Mouse (Mus musculus) hindbrain, postnatal 0 days (tissue): ENCODE measurements around the gene Tomm20. TPM values are rescaled to one million over a fixed set of nuclear protein-coding genes. Genes with fewer than 3 reads are reported as not detected.

ENCODE experiments used
- ATAC-seq: fragments of 200-750 bp; cut with Nextera tagmentation; 2 replicates; pipeline ENCODE4 v1.8.0; 2017; ENCODE audit warnings: mild to moderate bottlenecking, moderate TSS enrichment, moderate library complexity
- DNase-seq: peaks from one replicate; pipeline ENCODE4 v3.0.0-alpha.2; 2015; ENCODE audit warnings: low spot score
- H3K27ac ChIP-seq: fragments of 300-500 bp; sonication (generic); 2 replicates; pipeline ENCODE4 v1.5.1; 2014; ENCODE audit warnings: mild to moderate bottlenecking
- H3K27me3 ChIP-seq: fragments of 300-500 bp; sonication (generic); 2 replicates; pipeline ENCODE4 v1.6.1; 2014; ENCODE audit warnings: low read length, mixed read lengths; ENCODE audit not compliant: insufficient read depth
- H3K36me3 ChIP-seq: fragments of 300-500 bp; sonication (generic); 2 replicates; pipeline ENCODE4 v1.6.1; 2014; ENCODE audit warnings: low read length, mixed read lengths; ENCODE audit not compliant: insufficient read depth
- H3K4me1 ChIP-seq: fragments of 300-500 bp; sonication (generic); 2 replicates; pipeline ENCODE4 v1.6.1; 2014; ENCODE audit warnings: antibody characterized with exemption, low read length, mixed read lengths; ENCODE audit not compliant: insufficient read depth
- H3K4me2 ChIP-seq: fragments of 300-500 bp; sonication (generic); 2 replicates; pipeline ENCODE4 v1.6.1; 2014; ENCODE audit warnings: low read depth, mild to moderate bottlenecking, low read length, moderate library complexity, mixed read lengths
- H3K4me3 ChIP-seq: fragments of 300-500 bp; sonication (generic); 2 replicates; pipeline ENCODE4 v1.5.1; 2014; ENCODE audit warnings: low read length
- H3K9ac ChIP-seq: fragments of 300-500 bp; sonication (generic); replicated peaks from 2 replicates; pipeline ENCODE4 v1.6.1; 2014; ENCODE audit warnings: mild to moderate bottlenecking, low read length, moderate library complexity, mixed read lengths
- H3K9me3 ChIP-seq: fragments of 300-500 bp; sonication (generic); 2 replicates; pipeline ENCODE4 v1.6.1; 2016; ENCODE audit warnings: low read length, mixed read lengths
- CTCF ChIP-seq: IDR thresholded peaks from 2 replicates; pipeline ENCODE4 v1.5.1; 2016; ENCODE audit warnings: antibody characterized with exemption, control low read depth, low read depth
- WGBS: fragments of 180-500 bp; shearing (Covaris S2); extraction: QIAGEN DNeasy Blood & Tissue Kit; methylation state at CpG from one replicate; pipeline ENCODE4 v1.1.7; 2014; 5-methylcytosine and 5-hydroxymethylcytosine counted together
- polyA plus RNA-seq: library from polyadenylated mRNA; unstranded; fragments of >200 nt; fragmentation: Nextera tagmentation; extraction: Ambion mirVana; gene quantifications from 2 replicates; pipeline ENCODE4 v1.2.1, GENCODE M21; 2015
- total RNA-seq: library from RNA; depleted of rRNA; stranded (reverse); fragments of >200 nt; gene quantifications from 2 replicates; pipeline ENCODE4 v1.2.3, GENCODE M21; 2014; rRNA removed

Tomm20 gene
- 125 and 141 TPM in 2 replicates for total RNA-seq
- polyA plus RNA-seq: 224 and 232 TPM in 2 replicates

DNA sequence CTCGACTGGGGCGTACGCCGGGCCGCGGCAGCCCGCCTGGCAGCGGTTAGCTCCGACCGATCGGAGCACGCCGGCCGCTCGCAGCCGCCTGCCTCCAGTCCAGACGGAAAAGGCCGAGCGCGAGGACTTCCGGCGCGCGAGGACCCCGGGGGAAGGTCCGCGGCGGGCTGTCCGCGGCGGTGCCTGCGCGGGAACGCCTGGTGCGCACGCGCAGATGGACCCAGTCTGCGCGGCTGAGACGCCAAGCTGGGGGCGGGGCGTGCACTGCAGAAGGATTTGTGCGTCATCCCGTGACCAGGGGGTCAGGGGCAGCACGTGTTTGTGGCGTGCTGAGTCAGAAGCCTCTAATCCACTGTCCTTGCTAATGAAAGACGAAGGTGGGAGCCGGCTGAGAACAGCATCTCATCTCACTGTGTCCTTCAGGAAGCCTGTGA lies at the start of gene Tomm20:
Gene Tomm20 (minus strand): TSS at position 115 of the 434 bp plus-strand sequence.
- peak within 1 kb of the TSS; percentile 73 for H3K9ac ChIP-seq
- DNase-seq (peak; percentile 98), ATAC-seq (peak; percentile 95)
- under 1% methylated on average over 46 of the region's 48 CpGs for WGBS
- peak within 1 kb of the TSS; percentile 94 for H3K4me2 ChIP-seq
- H3K4me3 ChIP-seq: peak within 1 kb of the TSS; percentile 57
- peak within 1 kb of the TSS; percentile 87 for H3K27ac ChIP-seq
- H3K4me1 ChIP-seq: peaks cover 14% of the 10 kb centered on the region; the same call in 1 of the 2 replicates
- no peaks in the 10 kb centered on the region for H3K27me3 ChIP-seq
- TF ChIP-seq CTCF: no peak
- peaks cover 11% of the 10 kb centered on the region; the same call in 1 of the 2 replicates for H3K36me3 ChIP-seq
- no peaks in the 10 kb centered on the region for H3K9me3 ChIP-seq

DNA sequence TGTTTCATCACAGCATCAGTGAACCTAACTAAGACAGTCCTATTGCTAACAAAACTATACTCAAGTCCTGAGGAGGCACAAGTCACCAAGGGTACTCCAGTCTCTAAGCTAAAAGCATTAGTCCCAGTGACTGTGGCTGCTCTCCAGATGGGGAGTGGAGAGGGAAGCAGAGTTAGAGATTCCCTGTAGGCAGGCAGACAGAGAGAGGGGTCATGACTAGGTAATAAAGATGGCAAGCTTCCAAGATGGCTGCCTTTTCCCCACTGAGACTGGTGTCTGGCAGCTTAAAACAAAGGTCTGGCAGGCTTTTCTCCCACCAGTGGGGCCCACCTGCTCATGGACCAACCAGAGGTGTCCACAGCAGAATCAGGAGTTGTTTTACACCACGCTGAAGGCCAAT lies 48.9 kb upstream of the Tomm20 start:
- WGBS: 36% methylated on average over 1 of the region's 1 CpGs
- no peaks in the 10 kb centered on the region for H3K4me1 ChIP-seq
- no peak overlapping the region for H3K4me2 ChIP-seq
- no peaks in the 10 kb centered on the region for H3K9me3 ChIP-seq
- no peak for DNase-seq
- no peak overlapping the region for H3K9ac ChIP-seq
- TF ChIP-seq CTCF: no peak
- no peaks in the 10 kb centered on the region for H3K27me3 ChIP-seq
- H3K4me3 ChIP-seq: no peak overlapping the region
- H3K27ac ChIP-seq: no peak overlapping the region
- H3K36me3 ChIP-seq: no peaks in the 10 kb centered on the region
- 0 out of 2 replicates have a peak, but pooled peaks have one; percentile 18 for ATAC-seq

DNA sequence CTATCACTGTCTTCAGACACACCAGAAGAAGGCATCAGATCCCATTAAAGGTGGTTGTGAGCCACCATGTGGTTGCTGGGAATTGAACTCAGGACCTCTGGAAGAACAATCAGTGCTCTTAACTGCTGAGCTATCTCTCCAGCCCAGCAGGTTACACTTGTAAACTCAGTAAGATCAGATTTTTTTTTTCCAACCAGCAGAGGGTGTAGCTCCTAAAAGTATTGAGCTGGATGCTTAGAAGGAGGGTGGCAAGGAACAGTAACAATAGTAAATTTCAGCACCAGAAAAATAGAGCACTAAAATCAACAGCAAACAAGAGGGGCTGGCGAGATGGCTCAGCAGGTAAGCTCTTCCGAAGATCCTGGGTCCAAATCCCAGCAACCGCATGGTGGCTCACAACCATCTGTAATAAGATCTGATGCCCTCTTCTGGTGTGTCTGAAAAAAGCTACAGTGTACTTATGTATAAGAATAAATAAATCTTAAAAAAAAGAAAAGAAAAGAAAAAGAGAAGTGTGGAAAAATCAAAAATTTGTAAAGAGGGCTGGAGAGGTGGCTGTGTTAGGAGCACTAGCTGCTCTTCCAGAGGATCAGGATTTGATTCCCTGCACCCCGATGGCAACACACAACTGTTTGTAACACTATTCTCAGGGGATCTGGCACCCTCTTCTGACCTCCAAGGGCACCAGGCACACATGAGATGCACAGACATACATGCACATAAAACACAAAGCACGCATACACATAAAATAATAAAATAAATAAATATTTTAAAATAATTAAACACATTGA lies 43.9 kb upstream of the Tomm20 start:
- 72% methylated on average over 5 of the region's 5 CpGs for WGBS
- peak; percentile 62 for DNase-seq
- TF ChIP-seq CTCF: peak; percentile 43; the same call in 1 of the 2 replicates

DNA sequence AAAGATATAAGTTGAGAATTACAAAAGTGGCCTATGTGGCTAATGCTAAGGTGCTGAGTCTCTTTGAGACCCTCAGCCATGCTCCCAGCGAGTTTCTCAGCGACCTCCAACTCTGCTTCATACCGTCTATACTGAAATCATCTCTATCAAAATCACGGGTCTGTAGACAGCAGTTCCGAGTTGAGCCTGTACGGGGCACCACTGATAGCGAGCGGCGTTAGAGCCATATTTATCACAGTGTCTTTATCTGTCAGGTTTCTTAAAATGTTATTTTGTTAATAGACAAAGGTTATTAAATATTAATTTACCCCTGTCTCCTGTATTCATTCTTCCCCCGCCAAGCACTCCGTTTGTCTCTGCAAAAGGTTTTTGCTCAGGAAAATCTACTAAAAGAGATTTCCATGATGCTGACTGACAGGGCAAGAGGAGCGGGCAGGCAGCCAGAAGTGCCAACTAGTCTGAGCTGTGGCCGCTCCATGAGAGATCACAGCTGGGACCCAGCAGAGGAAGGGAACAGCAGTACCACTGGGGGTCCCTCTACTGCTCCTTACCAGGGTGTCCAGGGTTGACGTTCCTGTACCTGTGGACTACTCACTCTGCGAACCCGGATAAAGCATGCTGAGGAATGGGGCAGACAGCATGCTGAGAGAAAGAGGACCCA lies 42.8 kb upstream of the Tomm20 start:
- TF ChIP-seq CTCF: peak; percentile 34
- Histone ChIP-seq H3K9me3 (no peaks in the 10 kb centered on the region), H3K4me2 (no peak overlapping the region), H3K4me3 (no peak overlapping the region), H3K36me3 (no peaks in the 10 kb centered on the region), H3K27ac (no peak overlapping the region), H3K27me3 (no peaks in the 10 kb centered on the region), H3K9ac (no peak overlapping the region), H3K4me1 (no peaks in the 10 kb centered on the region)
- 48% methylated on average over 16 of the region's 16 CpGs for WGBS
- ATAC-seq (0 out of 2 replicates have a peak, but pooled peaks have one; percentile 38), DNase-seq (peak; percentile 49)

More for the DNA sequence above, 43.9 kb upstream of the Tomm20 start:
- Histone ChIP-seq H3K36me3 (no peaks in the 10 kb centered on the region), H3K27ac (no peak overlapping the region), H3K27me3 (no peaks in the 10 kb centered on the region), H3K4me1 (no peaks in the 10 kb centered on the region), H3K9ac (no peak overlapping the region), H3K4me2 (no peak overlapping the region), H3K9me3 (no peaks in the 10 kb centered on the region), H3K4me3 (no peak overlapping the region)
- ATAC-seq: no peak

DNA sequence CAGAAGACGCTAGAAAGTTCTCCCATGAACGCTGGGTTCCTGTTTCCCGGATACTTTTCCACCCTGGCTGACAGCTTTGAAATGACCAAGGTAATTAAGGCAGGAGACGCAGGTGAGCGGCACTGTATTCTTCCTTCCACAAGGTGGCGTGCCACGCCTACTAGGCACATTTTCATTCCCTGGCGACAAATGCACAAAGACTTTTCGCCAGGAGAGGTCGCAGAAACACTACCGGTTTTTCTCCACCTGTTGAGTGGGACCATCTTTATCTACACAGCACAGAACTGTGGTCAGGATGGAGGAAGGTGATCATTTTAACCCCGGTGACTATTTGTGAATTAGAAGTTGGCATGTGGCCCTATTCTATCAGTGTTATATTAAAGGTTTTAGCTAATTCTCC lies 40.9 kb upstream of the Tomm20 start:
- no peaks in the 10 kb centered on the region for H3K36me3 ChIP-seq
- peak; percentile 100 for TF ChIP-seq CTCF
- H3K27me3 ChIP-seq: no peaks in the 10 kb centered on the region
- WGBS: 3% methylated on average over 12 of the region's 12 CpGs
- H3K9ac ChIP-seq: no peak overlapping the region
- ATAC-seq (peak; percentile 61; the same call in 1 of the 2 replicates), DNase-seq (peak; percentile 95)
- H3K4me2 ChIP-seq: peak overlapping the region; percentile 13; the same call in 1 of the 2 replicates
- no peaks in the 10 kb centered on the region for H3K4me1 ChIP-seq
- H3K9me3 ChIP-seq: no peaks in the 10 kb centered on the region
- no peak overlapping the region for H3K4me3 ChIP-seq
- H3K27ac ChIP-seq: no peak overlapping the region

DNA sequence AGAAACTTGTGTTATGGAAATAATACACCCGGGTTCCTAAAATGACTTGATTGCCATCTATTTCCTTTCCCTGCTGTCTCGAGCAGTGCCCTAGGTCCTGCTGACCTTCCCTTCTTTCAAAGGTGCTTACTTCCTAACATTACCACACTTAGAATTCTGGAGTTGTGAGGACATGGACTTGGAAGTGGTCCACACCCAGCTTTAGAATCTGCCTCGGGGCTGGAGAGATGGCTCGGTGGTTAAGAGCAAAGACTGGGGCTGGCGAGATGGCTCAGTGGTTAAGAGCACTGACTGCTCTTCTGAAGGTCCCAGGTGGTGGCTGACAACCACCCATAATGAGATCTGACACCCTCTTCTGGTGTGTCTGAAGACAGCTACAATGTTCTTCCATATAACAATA lies 34.4 kb upstream of the Tomm20 start:
- H3K9ac ChIP-seq: no peak overlapping the region
- WGBS: 69% methylated on average over 5 of the region's 5 CpGs
- no peak for ATAC-seq
- no peak overlapping the region for H3K4me3 ChIP-seq
- H3K36me3 ChIP-seq: no peaks in the 10 kb centered on the region
- no peak overlapping the region for H3K4me2 ChIP-seq
- H3K4me1 ChIP-seq: no peaks in the 10 kb centered on the region
- DNase-seq: no peak
- TF ChIP-seq CTCF: no peak
- H3K9me3 ChIP-seq: no peaks in the 10 kb centered on the region
- H3K27ac ChIP-seq: no peak overlapping the region
- H3K27me3 ChIP-seq: no peaks in the 10 kb centered on the region
